Mouse (Mus musculus) stomach, embryonic 14.5 days (tissue): ENCODE measurements around the gene Tmem231. TPM values are rescaled to one million over a fixed set of nuclear protein-coding genes. Genes with fewer than 3 reads are reported as not detected.

Source experiments
- ATAC-seq: fragments of 200-750 bp; cut with Nextera tagmentation; 2 replicates; pipeline ENCODE4 v1.8.0; 2017; ENCODE audit warnings: low read depth, moderate TSS enrichment; ENCODE audit not compliant: insufficient number of reproducible peaks, insufficient read depth, low FRiP score
- H3K27ac ChIP-seq: fragments of 300-500 bp; sonication (generic); 2 replicates; pipeline ENCODE4 v1.5.1; 2014; ENCODE audit warnings: mild to moderate bottlenecking, low read length, moderate library complexity, mixed read lengths
- H3K27me3 ChIP-seq: fragments of 300-500 bp; sonication (generic); 2 replicates; pipeline ENCODE4 v1.6.1; 2014; ENCODE audit warnings: low read length, control low read depth, mixed read lengths; ENCODE audit not compliant: control insufficient read depth, insufficient read depth
- H3K36me3 ChIP-seq: fragments of 300-500 bp; sonication (generic); 2 replicates; pipeline ENCODE4 v1.6.1; 2014; ENCODE audit warnings: mild to moderate bottlenecking, control low read depth, low read length, moderate library complexity, mixed read lengths; ENCODE audit not compliant: control insufficient read depth, insufficient read depth
- H3K4me1 ChIP-seq: fragments of 300-500 bp; sonication (generic); 2 replicates; pipeline ENCODE4 v1.6.1; 2014; ENCODE audit warnings: low read length, control low read depth, mixed read lengths; ENCODE audit not compliant: control insufficient read depth, insufficient read depth
- H3K4me2 ChIP-seq: fragments of 300-500 bp; sonication (generic); replicated peaks from 2 replicates; pipeline ENCODE4 v1.6.1; 2014; ENCODE audit warnings: low read depth, low read length, control low read depth
- H3K4me3 ChIP-seq: fragments of 300-500 bp; sonication (generic); 2 replicates; pipeline ENCODE4 v1.5.1; 2014; ENCODE audit warnings: low read depth, low read length, control low read depth
- H3K9ac ChIP-seq: fragments of 300-500 bp; sonication (generic); replicated peaks from 2 replicates; pipeline ENCODE4 v1.6.1; 2014; ENCODE audit warnings: low read depth, mild to moderate bottlenecking, control low read depth, low read length, moderate library complexity, mixed read lengths
- H3K9me3 ChIP-seq: fragments of 300-500 bp; sonication (generic); 2 replicates; pipeline ENCODE4 v1.6.1; 2016; ENCODE audit warnings: low read depth, low read length, control low read depth; ENCODE audit not compliant: control insufficient read depth
- WGBS: fragments of 180-500 bp; shearing (Covaris S2); extraction: QIAGEN DNeasy Blood & Tissue Kit; methylation state at CpG from one replicate; pipeline ENCODE4 v1.1.7; 2014; 5-methylcytosine and 5-hydroxymethylcytosine counted together
- polyA plus RNA-seq: library from polyadenylated mRNA; unstranded; fragments of >200 nt; fragmentation: Nextera tagmentation; extraction: Ambion mirVana; gene quantifications from 2 replicates; pipeline ENCODE4 v1.2.1, GENCODE M21; 2014

The Tmem231 gene
- polyA plus RNA-seq, 1 experiment from 2014 or later: 16.6 TPM

DNA sequence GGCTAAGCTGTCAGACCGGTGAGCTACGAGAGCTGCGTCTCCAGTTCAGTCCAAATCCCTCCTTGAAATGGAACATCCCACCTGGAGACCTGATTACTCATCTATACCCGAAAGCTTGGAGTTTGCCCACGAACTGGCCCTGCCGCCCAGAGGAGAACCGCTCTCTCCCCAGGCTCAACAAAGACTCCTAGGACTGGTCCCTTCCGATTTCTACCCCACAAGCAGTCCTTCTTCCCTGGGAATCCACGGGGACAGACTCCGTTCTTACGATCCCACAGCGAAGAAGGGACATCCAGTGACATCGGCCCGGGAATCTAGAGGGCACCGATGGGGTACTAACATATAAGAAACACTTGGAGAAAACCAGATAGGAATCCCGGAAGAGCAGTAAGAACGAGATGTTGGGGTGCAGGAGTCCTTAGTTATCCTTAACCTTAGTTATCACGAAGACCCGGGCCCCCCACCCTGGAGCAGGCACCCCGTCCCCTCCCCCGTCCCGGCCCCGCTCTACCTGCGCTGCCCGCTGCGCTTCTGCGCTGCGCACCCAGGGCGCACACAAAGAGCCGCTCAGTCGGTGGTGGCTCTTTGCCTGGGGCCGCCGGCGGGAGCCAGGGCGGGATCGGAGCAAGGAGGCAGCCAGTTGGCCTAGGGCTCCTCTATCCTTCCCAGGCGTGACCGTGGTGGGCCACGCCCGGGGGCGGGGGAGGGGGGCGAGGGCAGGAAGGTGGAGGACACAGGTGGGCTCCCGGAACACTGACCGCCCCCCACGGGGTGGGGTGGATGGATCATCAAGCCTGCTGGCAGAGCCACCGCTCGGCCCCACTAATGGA, 23.8 kb downstream of the Tmem231 start, which contains the start of gene Chst5:
Gene Chst5, minus strand, starts transcription at position 827 of the 830 bp plus-strand sequence.
- H3K4me3 ChIP-seq: peak within 1 kb of the TSS; percentile 34
- WGBS: 7% methylated on average over 47 of the region's 47 CpGs
- no peaks in the 10 kb centered on the region for H3K9me3 ChIP-seq
- no peak within 1 kb of the TSS for H3K27ac ChIP-seq
- ATAC-seq: peak; percentile 47; the same call in 1 of the 2 replicates
- peak within 1 kb of the TSS; percentile 12; the same call in 1 of the 2 replicates for H3K9ac ChIP-seq
- H3K4me2 ChIP-seq: peak within 1 kb of the TSS; percentile 74
- no peaks in the 10 kb centered on the region for H3K36me3 ChIP-seq
- H3K4me1 ChIP-seq: 0 out of 2 replicates have a peak, but pooled peaks cover 2% of the 10 kb centered on the region
- no peaks in the 10 kb centered on the region for H3K27me3 ChIP-seq

DNA sequence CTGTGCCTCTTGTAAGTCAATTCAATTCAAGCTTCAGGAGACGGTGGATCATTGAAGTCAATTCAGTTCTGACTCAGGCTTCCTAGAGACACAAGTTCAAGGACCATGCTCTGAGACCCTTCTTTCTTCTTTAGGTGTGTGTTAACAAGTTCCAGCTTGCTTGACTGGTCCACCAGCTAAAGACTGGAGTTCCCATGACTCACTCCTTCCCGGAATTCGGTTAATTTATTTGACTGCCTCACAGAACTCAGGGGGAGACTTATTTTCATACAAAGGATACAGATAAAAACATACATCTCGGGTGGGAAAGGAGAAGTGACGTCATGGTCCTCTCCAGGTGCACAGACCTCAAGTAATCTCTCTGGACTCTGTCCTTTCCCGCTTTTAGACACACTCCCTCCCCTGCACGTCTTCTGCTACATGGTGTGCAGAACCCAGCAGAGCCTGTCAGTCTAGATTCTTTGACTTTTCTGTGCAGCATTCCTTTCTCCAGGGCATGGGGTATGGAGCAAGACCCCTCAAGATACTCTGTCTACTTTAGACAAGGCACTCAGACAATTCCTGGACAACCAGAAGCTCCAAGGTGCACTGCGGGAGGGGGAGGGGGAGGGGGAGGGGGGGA, 28.1 kb downstream of the Tmem231 start:
- Histone ChIP-seq H3K4me2 (no peak overlapping the region), H3K27me3 (no peaks in the 10 kb centered on the region), H3K27ac (no peak overlapping the region), H3K4me1 (0 out of 2 replicates have a peak, but pooled peaks cover 2% of the 10 kb centered on the region), H3K9ac (no peak overlapping the region), H3K9me3 (no peaks in the 10 kb centered on the region), H3K4me3 (no peak overlapping the region), H3K36me3 (no peaks in the 10 kb centered on the region)
- ATAC-seq: peak; percentile 78; the same call in 1 of the 2 replicates
- WGBS: 45% methylated on average over 8 of the region's 8 CpGs

DNA sequence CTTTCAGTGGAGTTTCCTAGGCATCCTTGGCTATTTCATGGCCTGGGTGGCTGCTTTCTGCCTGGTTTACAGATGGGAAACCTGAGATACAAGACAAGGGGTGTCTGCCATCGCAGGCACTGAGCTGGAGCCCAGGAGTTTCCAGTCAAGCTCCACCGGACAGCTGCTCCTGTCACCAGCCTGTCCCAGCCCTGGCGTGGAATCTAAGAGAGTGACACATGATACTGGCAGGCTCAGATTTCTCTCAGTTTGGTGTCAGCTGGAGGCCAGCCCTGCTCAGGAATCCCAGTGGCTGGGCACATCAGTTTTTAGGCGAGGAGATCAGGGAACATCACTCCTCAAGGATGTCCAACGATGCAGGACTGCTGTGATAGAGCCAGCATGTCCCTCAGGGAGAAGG, 31.6 kb downstream of the Tmem231 start:
- H3K9me3 ChIP-seq: no peaks in the 10 kb centered on the region
- no peaks in the 10 kb centered on the region for H3K27me3 ChIP-seq
- no peak overlapping the region for H3K4me3 ChIP-seq
- no peaks in the 10 kb centered on the region for H3K36me3 ChIP-seq
- H3K4me1 ChIP-seq: no peaks in the 10 kb centered on the region
- no peak overlapping the region for H3K4me2 ChIP-seq
- H3K27ac ChIP-seq: no peak overlapping the region
- no peak for ATAC-seq
- no peak overlapping the region for H3K9ac ChIP-seq
- 27% methylated on average over 5 of the region's 5 CpGs for WGBS

DNA sequence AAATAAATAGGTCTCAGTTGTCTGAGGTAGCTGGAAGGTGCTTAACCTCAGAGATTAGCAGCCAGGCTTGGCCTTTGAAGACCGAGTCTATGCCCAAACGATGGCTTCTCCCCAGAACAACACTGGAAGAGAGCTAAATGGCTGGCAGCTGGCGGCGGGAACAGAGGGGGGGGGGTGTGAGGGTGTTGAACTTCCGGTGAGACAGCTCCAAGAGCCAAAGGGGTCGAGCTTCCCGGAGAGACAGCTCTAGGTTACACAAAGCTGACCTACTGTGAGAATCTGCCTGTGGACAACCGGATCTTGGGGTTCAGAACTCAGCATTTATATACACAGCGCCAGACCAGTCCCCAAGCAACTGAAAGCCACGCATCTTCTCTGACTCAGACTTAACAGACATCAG, 35.1 kb downstream of the Tmem231 start:
- H3K4me3 ChIP-seq: no peak overlapping the region
- no peaks in the 10 kb centered on the region for H3K27me3 ChIP-seq
- H3K27ac ChIP-seq: no peak overlapping the region
- H3K9me3 ChIP-seq: no peaks in the 10 kb centered on the region
- WGBS: 33% methylated on average over 10 of the region's 10 CpGs
- no peak for ATAC-seq
- H3K9ac ChIP-seq: no peak overlapping the region
- H3K4me1 ChIP-seq: no peaks in the 10 kb centered on the region
- no peaks in the 10 kb centered on the region for H3K36me3 ChIP-seq
- H3K4me2 ChIP-seq: no peak overlapping the region

DNA sequence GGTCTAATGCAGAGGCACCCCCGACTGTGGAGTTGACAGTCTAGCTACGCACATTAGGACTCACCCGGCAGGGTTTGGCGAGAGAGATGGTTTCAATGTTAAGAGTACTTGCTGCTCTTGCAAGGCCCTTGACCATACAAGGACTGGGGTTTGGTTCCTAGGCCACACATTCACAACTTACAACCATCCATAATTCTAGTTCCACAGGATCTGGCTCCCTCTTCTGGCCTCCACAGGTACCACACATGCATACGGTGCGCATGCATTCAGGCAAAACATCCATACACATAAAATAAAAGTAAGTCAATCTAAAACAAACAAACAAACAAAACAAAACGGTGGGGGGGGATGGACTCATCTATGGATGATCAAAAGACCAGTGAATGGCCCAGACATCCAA, 38.7 kb downstream of the Tmem231 start:
- 90% methylated on average over 7 of the region's 7 CpGs for WGBS

DNA sequence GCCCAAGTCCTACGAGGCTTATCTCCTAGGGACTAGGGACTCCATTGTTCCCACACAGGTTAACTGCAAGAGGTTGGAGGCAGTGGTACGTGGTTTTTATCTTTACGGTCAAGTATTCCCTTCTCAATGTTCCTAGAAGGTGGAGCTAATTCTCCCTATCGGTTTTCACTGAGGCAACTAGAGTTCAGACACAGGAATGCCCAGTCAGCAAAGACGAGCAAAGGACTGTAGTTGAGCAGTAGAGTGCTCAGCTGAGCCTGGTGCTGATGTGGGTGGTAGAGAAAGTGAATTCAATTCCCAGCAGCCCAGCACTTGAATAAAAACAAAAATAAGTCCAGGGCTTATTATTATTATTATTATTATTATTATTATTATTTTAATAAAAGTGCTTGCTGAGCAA, 41.1 kb downstream of the Tmem231 start:
- H3K9me3 ChIP-seq: no peaks in the 10 kb centered on the region
- H3K4me2 ChIP-seq: no peak overlapping the region
- no peaks in the 10 kb centered on the region for H3K36me3 ChIP-seq
- peaks cover 18% of the 10 kb centered on the region; the same call in 1 of the 2 replicates for H3K27me3 ChIP-seq
- ATAC-seq: no peak
- H3K27ac ChIP-seq: no peak overlapping the region
- H3K9ac ChIP-seq: no peak overlapping the region
- peaks cover 16% of the 10 kb centered on the region for H3K4me1 ChIP-seq
- 46% methylated on average over 5 of the region's 5 CpGs for WGBS
- no peak overlapping the region for H3K4me3 ChIP-seq

More for the DNA sequence above, 38.7 kb downstream of the Tmem231 start:
- H3K27ac ChIP-seq: no peak overlapping the region
- no peak overlapping the region for H3K9ac ChIP-seq
- H3K4me1 ChIP-seq: peaks cover 8% of the 10 kb centered on the region; the same call in 1 of the 2 replicates
- H3K4me2 ChIP-seq: no peak overlapping the region
- H3K36me3 ChIP-seq: no peaks in the 10 kb centered on the region
- ATAC-seq: no peak
- H3K9me3 ChIP-seq: no peaks in the 10 kb centered on the region
- peaks cover 10% of the 10 kb centered on the region; the same call in 1 of the 2 replicates for H3K27me3 ChIP-seq
- no peak overlapping the region for H3K4me3 ChIP-seq

DNA sequence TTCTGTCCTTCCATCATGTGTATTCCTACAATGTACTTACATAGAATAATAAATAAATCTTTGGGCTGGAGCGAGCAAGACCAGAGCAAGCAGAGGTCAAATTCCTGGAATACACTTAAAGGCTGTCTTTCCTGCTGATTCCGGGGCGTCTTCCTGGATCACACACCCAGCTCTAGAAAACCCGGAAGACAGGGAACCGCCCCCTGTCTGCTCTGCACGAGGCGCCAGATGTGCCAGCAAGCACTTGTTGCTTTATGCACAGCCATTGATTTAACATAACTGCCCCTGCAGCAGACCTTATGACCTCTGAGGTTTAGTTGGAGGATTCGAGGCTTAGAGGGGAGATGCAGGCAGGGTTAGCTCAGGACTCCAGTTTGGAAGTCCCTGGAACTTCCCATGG, 41.7 kb downstream of the Tmem231 start:
- peaks cover 16% of the 10 kb centered on the region for H3K4me1 ChIP-seq
- peaks cover 18% of the 10 kb centered on the region; the same call in 1 of the 2 replicates for H3K27me3 ChIP-seq
- H3K9me3 ChIP-seq: no peaks in the 10 kb centered on the region
- no peak for ATAC-seq
- H3K36me3 ChIP-seq: no peaks in the 10 kb centered on the region
- no peak overlapping the region for H3K4me3 ChIP-seq
- H3K27ac ChIP-seq: no peak overlapping the region
- no peak overlapping the region for H3K4me2 ChIP-seq
- 11% methylated on average over 8 of the region's 8 CpGs for WGBS
- H3K9ac ChIP-seq: no peak overlapping the region

DNA sequence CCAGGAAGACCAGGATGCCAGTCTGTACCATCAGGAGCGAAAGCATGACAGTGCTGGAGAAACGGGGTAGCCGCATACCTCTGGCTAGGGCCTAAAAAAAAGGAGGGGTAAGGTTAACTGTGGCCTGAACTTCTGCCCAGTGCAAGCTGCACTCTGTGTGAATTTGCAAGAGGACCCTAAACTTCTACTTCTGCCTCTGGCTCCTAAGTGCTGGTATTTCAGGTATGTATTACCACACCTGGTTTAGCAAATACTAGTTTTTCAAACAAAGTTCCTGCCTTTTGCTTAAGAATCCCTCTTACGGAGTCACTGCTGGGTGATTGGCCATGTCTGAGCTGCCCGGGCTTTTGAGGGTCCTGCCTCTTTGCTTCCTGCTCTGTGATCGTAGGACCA, 42.8 kb downstream of the Tmem231 start:
- H3K27me3 ChIP-seq: peaks cover 18% of the 10 kb centered on the region; the same call in 1 of the 2 replicates
- H3K27ac ChIP-seq: no peak overlapping the region
- H3K4me3 ChIP-seq: no peak overlapping the region
- 54% methylated on average over 6 of the region's 6 CpGs for WGBS
- no peak overlapping the region for H3K4me2 ChIP-seq
- H3K36me3 ChIP-seq: no peaks in the 10 kb centered on the region
- no peak for ATAC-seq
- no peak overlapping the region for H3K9ac ChIP-seq
- no peaks in the 10 kb centered on the region for H3K9me3 ChIP-seq
- peaks cover 16% of the 10 kb centered on the region for H3K4me1 ChIP-seq
